Mouse (Mus musculus) erythroblast, embryonic 14.5 days (primary cell): ENCODE measurements at regions not wholly inside any gene's neighbourhood (a gene's known extent, or its start where the extent isn't known, plus 50 kb on each side); places are given as distances from the start of the nearest gene placed in this dataset.

Experiments used
- H3K27me3 ChIP-seq: 2 replicates; pipeline ENCODE4 v1.6.1; 2012; ENCODE audit warnings: inconsistent platforms; ENCODE audit not compliant: control insufficient read depth
- H3K36me3 ChIP-seq: 2 replicates; pipeline ENCODE4 v1.6.1; 2012; ENCODE audit warnings: mild to moderate bottlenecking, inconsistent platforms; ENCODE audit not compliant: control insufficient read depth
- H3K4me1 ChIP-seq: 2 replicates; pipeline ENCODE4 v1.6.1; 2012; ENCODE audit warnings: inconsistent platforms; ENCODE audit not compliant: control insufficient read depth
- H3K4me3 ChIP-seq: replicated peaks from 2 replicates; pipeline ENCODE3; 2012; ENCODE audit warnings: moderate library complexity, mild to moderate bottlenecking, inconsistent platforms
- H3K9me3 ChIP-seq: 2 replicates; pipeline ENCODE4 v1.6.1; 2012; ENCODE audit warnings: low read length, inconsistent platforms, mixed read lengths; ENCODE audit not compliant: control insufficient read depth
- GATA1 ChIP-seq: IDR thresholded peaks from 2 replicates; pipeline ENCODE4 v1.6.1; 2012; ENCODE audit warnings: low read length, inconsistent platforms, mixed read lengths
- TAL1 ChIP-seq: IDR thresholded peaks from 3 replicates; pipeline ENCODE4 v1.6.1; 2012; ENCODE audit warnings: low read length, inconsistent platforms, mixed read lengths

GRCm38 (mm10) chr2:117010942-117011341, 110.2 kb upstream of the Spred1 start:
- Histone ChIP-seq H3K27me3 (no peaks in the 10 kb centered on the region), H3K36me3 (no peaks in the 10 kb centered on the region), H3K9me3 (no peaks in the 10 kb centered on the region), H3K4me1 (0 out of 2 replicates have a peak, but pooled peaks cover 1% of the 10 kb centered on the region), H3K4me3 (no peak overlapping the region)
- TF ChIP-seq TAL1: no peak
- no peak for TF ChIP-seq GATA1

DNA sequence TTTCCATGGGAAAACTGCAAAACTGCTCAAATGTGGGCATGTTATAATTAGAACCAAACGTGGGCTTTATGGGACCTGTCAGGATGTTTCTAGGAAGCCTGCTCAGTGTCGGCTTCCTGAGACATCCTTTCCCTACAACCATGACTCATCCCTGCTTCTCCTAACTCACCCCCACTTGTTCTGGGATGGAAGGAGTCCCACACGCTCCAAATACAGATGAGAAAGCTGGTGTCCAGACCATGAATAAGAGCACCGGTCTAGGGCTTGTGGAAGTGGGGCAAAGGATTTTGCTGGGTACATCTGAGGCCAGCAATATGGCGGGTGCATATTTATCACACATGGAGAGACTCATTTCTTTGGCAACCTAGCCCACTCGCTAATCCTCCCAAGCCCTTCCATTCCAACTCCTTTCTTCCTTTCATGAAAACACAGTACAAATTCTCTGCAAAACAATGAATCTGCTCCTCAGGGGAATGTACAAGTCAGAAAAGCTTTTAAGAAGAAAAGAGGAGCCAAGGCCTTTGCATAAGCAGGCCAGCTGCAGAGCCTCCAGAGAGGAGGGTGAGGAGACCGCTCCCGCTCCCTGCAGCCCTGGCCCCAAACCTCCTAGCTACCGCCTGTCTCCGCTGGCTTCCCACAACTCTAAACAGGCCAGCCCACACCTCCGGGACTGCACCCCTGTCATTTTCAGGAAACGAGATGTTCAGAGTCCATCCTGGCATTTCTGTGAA, 103.1 kb upstream of the Spred1 start:
- TF ChIP-seq TAL1 (no peak), GATA1 (no peak)
- Histone ChIP-seq H3K36me3 (no peaks in the 10 kb centered on the region), H3K9me3 (no peaks in the 10 kb centered on the region), H3K27me3 (no peaks in the 10 kb centered on the region), H3K4me1 (no peaks in the 10 kb centered on the region), H3K4me3 (no peak overlapping the region)

DNA sequence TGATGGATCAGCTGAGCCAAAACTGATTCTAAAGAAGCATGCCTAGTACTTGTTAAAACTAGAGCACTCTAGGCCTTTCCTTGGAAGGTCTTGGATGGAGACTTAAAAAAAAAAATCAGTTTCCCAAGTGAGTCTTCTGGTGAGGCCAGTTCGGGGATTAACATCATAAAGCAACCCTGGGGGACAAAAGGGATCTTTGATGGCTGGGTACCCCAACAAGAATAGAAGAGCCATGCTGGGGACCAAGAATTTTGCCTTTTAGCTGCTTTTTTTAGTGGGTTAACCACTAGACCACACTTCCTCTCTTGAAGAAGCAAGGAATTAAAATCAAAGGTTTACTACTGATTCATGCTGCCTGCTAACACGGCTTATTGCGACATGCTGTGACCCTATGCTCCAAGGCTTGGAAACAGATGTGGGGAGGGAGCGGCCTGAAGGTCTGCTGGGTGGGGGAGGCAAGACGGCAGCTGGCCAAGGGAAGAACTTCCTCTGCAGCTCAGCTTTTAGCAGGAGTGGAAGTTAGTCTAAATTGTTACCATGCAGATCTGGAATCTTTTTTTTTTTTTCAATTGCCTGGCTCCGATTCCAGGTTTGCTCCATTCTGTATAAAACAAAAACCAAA, 102.1 kb upstream of the Spred1 start:
- H3K27me3 ChIP-seq: no peaks in the 10 kb centered on the region
- H3K4me3 ChIP-seq: no peak overlapping the region
- TF ChIP-seq TAL1: no peak
- TF ChIP-seq GATA1: no peak

DNA sequence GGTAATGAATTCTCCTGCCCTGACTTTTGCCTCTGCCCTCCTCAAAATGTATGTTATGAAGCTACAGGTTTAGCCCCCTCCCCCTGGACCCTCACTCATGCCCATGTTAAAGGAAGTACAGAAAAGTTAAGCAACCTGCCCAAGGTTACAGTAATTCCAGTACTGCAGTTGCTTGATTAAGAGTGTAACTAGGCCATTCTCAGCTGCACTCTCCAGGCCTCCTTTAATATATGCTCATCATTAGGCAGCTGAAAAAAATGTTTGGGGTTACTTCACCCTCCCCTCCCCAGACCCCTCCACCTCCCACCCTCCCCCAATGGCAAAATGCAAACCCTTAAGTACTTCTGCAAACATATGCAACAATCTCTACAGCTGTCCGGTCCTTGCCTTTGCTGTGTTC, 101.6 kb upstream of the Spred1 start:
- no peaks in the 10 kb centered on the region for H3K27me3 ChIP-seq
- no peak for TF ChIP-seq GATA1
- no peak for TF ChIP-seq TAL1
- no peaks in the 10 kb centered on the region for H3K4me1 ChIP-seq
- H3K9me3 ChIP-seq: no peaks in the 10 kb centered on the region
- H3K36me3 ChIP-seq: no peaks in the 10 kb centered on the region
- no peak overlapping the region for H3K4me3 ChIP-seq

More for the DNA sequence above, 102.1 kb upstream of the Spred1 start:
- Histone ChIP-seq H3K36me3 (no peaks in the 10 kb centered on the region), H3K4me1 (no peaks in the 10 kb centered on the region), H3K9me3 (no peaks in the 10 kb centered on the region)

- Histone ChIP-seq H3K4me1 (no peaks in the 10 kb centered on the region), H3K27me3 (no peaks in the 10 kb centered on the region), H3K9me3 (no peaks in the 10 kb centered on the region), H3K4me3 (no peak overlapping the region), H3K36me3 (no peaks in the 10 kb centered on the region)
- TF ChIP-seq GATA1 (no peak), TAL1 (no peak)
Observed at GRCm38 (mm10) chr2:117021787-117022186, 99.4 kb upstream of the Spred1 start.

DNA sequence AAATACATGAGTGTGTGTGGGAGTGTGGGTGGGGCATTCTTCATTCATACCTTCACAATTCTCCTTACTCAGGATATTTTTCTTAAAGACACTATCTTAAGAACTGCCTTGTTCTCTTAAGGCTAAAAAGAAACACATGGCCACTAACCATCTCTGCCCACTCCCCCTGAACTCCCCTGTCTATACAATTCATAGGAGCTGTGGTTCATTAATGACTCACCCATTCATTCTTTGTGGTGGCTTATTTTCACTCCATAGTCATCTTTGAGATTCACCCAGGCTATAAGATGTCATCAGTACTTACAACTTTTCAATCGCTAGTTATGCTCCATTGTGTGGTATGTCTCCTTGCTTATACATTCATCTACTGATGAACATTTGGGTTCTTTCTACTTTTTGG, 97.7 kb upstream of the Spred1 start:
- no peaks in the 10 kb centered on the region for H3K36me3 ChIP-seq
- no peaks in the 10 kb centered on the region for H3K9me3 ChIP-seq
- no peaks in the 10 kb centered on the region for H3K27me3 ChIP-seq
- no peak overlapping the region for H3K4me3 ChIP-seq
- no peaks in the 10 kb centered on the region for H3K4me1 ChIP-seq
- TF ChIP-seq TAL1: no peak
- TF ChIP-seq GATA1: no peak

DNA sequence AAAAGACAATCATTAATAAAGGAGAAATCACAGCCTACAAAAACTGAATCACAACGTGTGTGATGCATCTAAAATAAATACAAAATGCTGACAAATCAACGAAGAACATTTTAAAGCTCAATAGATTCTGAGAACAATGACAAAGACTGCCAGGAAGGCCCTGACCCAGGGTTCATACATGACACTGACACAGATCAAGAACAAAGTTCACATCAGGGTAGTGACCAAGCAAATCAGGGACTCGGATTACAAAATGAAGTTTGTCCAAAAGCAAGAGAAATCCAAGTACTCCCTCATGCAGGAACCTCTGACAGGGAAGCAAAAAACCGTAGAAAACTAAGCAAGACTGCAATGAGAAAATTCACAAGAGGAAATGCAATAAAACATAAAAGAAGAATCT, 94.1 kb upstream of the Spred1 start:
- Histone ChIP-seq H3K9me3 (no peaks in the 10 kb centered on the region), H3K27me3 (no peaks in the 10 kb centered on the region), H3K4me3 (no peak overlapping the region), H3K36me3 (no peaks in the 10 kb centered on the region), H3K4me1 (no peaks in the 10 kb centered on the region)
- no peak for TF ChIP-seq TAL1

DNA sequence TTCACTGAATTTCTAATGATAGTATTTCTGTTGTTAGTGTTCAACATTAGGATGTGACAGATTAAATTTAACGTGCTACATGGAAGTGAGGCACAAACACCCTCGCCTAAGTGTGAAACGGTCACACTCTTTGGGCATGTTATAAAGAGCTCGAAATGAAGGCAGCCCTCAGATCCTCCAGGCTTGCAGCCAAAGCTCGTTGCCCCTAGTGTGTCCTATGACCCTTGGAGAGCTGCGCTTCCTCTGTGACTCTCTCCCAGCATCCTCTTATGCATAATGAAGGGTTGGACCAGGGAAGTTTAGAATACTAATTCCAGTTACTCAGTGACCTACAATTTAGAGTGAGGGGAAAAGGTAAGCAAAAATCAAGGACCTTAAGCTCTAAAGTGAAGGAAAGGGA, 92.4 kb upstream of the Spred1 start:
- no peak overlapping the region for H3K4me3 ChIP-seq
- TF ChIP-seq GATA1 (no peak), TAL1 (no peak)
- H3K9me3 ChIP-seq: no peaks in the 10 kb centered on the region
- H3K4me1 ChIP-seq: no peaks in the 10 kb centered on the region
- no peaks in the 10 kb centered on the region for H3K27me3 ChIP-seq
- no peaks in the 10 kb centered on the region for H3K36me3 ChIP-seq

- no peaks in the 10 kb centered on the region for H3K4me1 ChIP-seq
- no peak overlapping the region for H3K4me3 ChIP-seq
- H3K9me3 ChIP-seq: no peaks in the 10 kb centered on the region
- H3K36me3 ChIP-seq: no peaks in the 10 kb centered on the region
- no peaks in the 10 kb centered on the region for H3K27me3 ChIP-seq
- TF ChIP-seq GATA1 (no peak), TAL1 (no peak)
Observed at GRCm38 (mm10) chr2:117036197-117036872, 84.8 kb upstream of the Spred1 start.
